Mouse (Mus musculus) gastrocnemius, adult 2 months (tissue): ENCODE measurements at regions not wholly inside any gene's neighbourhood (a gene's known extent, or its start where the extent isn't known, plus 50 kb on each side); places are given as distances from the start of the nearest gene placed in this dataset.

Experiments
- DNase-seq: peaks from one replicate; pipeline ENCODE4 v3.0.0; 2022
- H3K27ac ChIP-seq: fragments of 200-600 bp; 2 replicates; pipeline ENCODE4 v1.8.1; 2022; ENCODE audit warnings: mild to moderate bottlenecking
- H3K4me3 ChIP-seq: fragments of 200-600 bp; 2 replicates; pipeline ENCODE4 v1.8.1; 2022; ENCODE audit warnings: mild to moderate bottlenecking, moderate library complexity
- CTCF ChIP-seq: fragments of 200-600 bp; IDR thresholded peaks from 2 replicates; pipeline ENCODE4 v1.8.1; 2022; ENCODE audit warnings: antibody characterized with exemption, mild to moderate bottlenecking, moderate library complexity
- intact Hi-C: fragments of 180-260 bp; cut with DNase I; formaldehyde crosslinking; loops from one replicate; pipeline ENCODE4 v1.15.1; 2025

GRCm38 (mm10) chr12:106729686-106730085, 719.7 kb downstream of the Vrk1 start:
- intact Hi-C loops: no loop called here
- no peak for DNase-seq
- Histone ChIP-seq H3K27ac (no peak overlapping the region), H3K4me3 (no peak overlapping the region)
- no peak for TF ChIP-seq CTCF

- H3K27ac ChIP-seq: no peak overlapping the region
- no peak for DNase-seq
- intact Hi-C loops: no loop called here
- H3K4me3 ChIP-seq: no peak overlapping the region
- no peak for TF ChIP-seq CTCF
These were observed 722.3 kb downstream of the Vrk1 start for GRCm38 (mm10) chr12:106732108-106732857.

- DNase-seq: no peak
- Histone ChIP-seq H3K4me3 (no peak overlapping the region), H3K27ac (no peak overlapping the region)
- intact Hi-C loops: no loop called here
- TF ChIP-seq CTCF: no peak
These were observed 738.7 kb downstream of the Vrk1 start for GRCm38 (mm10) chr12:106748765-106749164.

- DNase-seq: no peak
- H3K4me3 ChIP-seq: no peak overlapping the region
- intact Hi-C loops: no loop called here
- H3K27ac ChIP-seq: no peak overlapping the region
- no peak for TF ChIP-seq CTCF
These were observed 724.9 kb upstream of the 3110018I06Rik start for GRCm38 (mm10) chr12:106763552-106763951.

- H3K27ac ChIP-seq: no peak overlapping the region
- no peak overlapping the region for H3K4me3 ChIP-seq
- no peak for TF ChIP-seq CTCF
- DNase-seq: no peak
- intact Hi-C loops: no loop called here
These were observed 723.9 kb upstream of the 3110018I06Rik start for GRCm38 (mm10) chr12:106764516-106764915.

GRCm38 (mm10) chr12:106773536-106773935, 714.9 kb upstream of the 3110018I06Rik start:
- Histone ChIP-seq H3K4me3 (no peak overlapping the region), H3K27ac (no peak overlapping the region)
- intact Hi-C loops: no loop called here
- no peak for DNase-seq
- no peak for TF ChIP-seq CTCF

GRCm38 (mm10) chr12:106796596-106796995, 691.8 kb upstream of the 3110018I06Rik start:
- H3K4me3 ChIP-seq: no peak overlapping the region
- no peak for DNase-seq
- no peak overlapping the region for H3K27ac ChIP-seq
- intact Hi-C loops: no loop called here
- TF ChIP-seq CTCF: no peak

- no peak for TF ChIP-seq CTCF
- intact Hi-C loops: no loop called here
- DNase-seq: no peak
- Histone ChIP-seq H3K4me3 (no peak overlapping the region), H3K27ac (no peak overlapping the region)
These were observed 668.7 kb upstream of the 3110018I06Rik start for GRCm38 (mm10) chr12:106819736-106820135.

GRCm38 (mm10) chr12:106822311-106822710, 666.1 kb upstream of the 3110018I06Rik start:
- DNase-seq: no peak
- TF ChIP-seq CTCF: no peak
- Histone ChIP-seq H3K4me3 (no peak overlapping the region), H3K27ac (no peak overlapping the region)
- intact Hi-C loops: no loop called here

GRCm38 (mm10) chr12:106828542-106828941, 659.9 kb upstream of the 3110018I06Rik start:
- no peak for DNase-seq
- no peak for TF ChIP-seq CTCF
- intact Hi-C loops: no loop called here
- Histone ChIP-seq H3K27ac (no peak overlapping the region), H3K4me3 (no peak overlapping the region)

GRCm38 (mm10) chr12:106829323-106829722, 659.1 kb upstream of the 3110018I06Rik start:
- Histone ChIP-seq H3K4me3 (no peak overlapping the region), H3K27ac (no peak overlapping the region)
- intact Hi-C loops: no loop called here
- TF ChIP-seq CTCF: no peak
- DNase-seq: no peak

- TF ChIP-seq CTCF: no peak
- intact Hi-C loops: no loop called here
These were observed 653.2 kb upstream of the 3110018I06Rik start for GRCm38 (mm10) chr12:106835241-106835640.

GRCm38 (mm10) chr12:106839618-106840017, 648.8 kb upstream of the 3110018I06Rik start:
- no peak for DNase-seq
- H3K27ac ChIP-seq: no peak overlapping the region
- intact Hi-C loops: no loop called here
- H3K4me3 ChIP-seq: no peak overlapping the region
- TF ChIP-seq CTCF: no peak

More at GRCm38 (mm10) chr12:106835241-106835640, 653.2 kb upstream of the 3110018I06Rik start:
- no peak overlapping the region for H3K4me3 ChIP-seq
- no peak for DNase-seq
- no peak overlapping the region for H3K27ac ChIP-seq

GRCm38 (mm10) chr12:106840150-106840651, 648.2 kb upstream of the 3110018I06Rik start:
- no peak for DNase-seq
- Histone ChIP-seq H3K4me3 (no peak overlapping the region), H3K27ac (no peak overlapping the region)
- intact Hi-C loops: no loop called here
- TF ChIP-seq CTCF: no peak
